Mouse (Mus musculus) embryonic facial prominence, embryonic 12.5 days (tissue): ENCODE results near the gene Angptl8. TPM values are rescaled to one million over a fixed set of nuclear protein-coding genes. Genes with fewer than 3 reads are reported as not detected.
A peak's percentile ranks its signal among the peaks of the same experiment; 100 is the strongest.
"Not testable (repeated sequence)": the region's sequence is repeated elsewhere in the genome, so short reads cannot be mapped to it uniquely, and the experiment has no call there.

ENCODE experiments used
- ATAC-seq: fragments of 200-750 bp; cut with Nextera tagmentation; 2 replicates; pipeline ENCODE4 v1.8.0; 2017; ENCODE audit not compliant: insufficient number of reproducible peaks, insufficient read depth, low FRiP score, low TSS enrichment
- H3K27ac ChIP-seq: fragments of 300-500 bp; sonication (generic); 2 replicates; pipeline ENCODE4 v1.5.1; 2016; ENCODE audit warnings: mild to moderate bottlenecking
- H3K27me3 ChIP-seq: fragments of 300-500 bp; sonication (generic); 2 replicates; pipeline ENCODE4 v1.6.1; 2016; ENCODE audit warnings: mild to moderate bottlenecking, moderate library complexity
- H3K36me3 ChIP-seq: fragments of 300-500 bp; sonication (generic); 2 replicates; pipeline ENCODE4 v1.6.1; 2016; ENCODE audit warnings: mild to moderate bottlenecking
- H3K4me1 ChIP-seq: fragments of 300-500 bp; sonication (generic); 2 replicates; pipeline ENCODE4 v1.6.1; 2016
- H3K4me2 ChIP-seq: fragments of 300-500 bp; sonication (generic); replicated peaks from 2 replicates; pipeline ENCODE4 v1.6.1; 2016; ENCODE audit warnings: mild to moderate bottlenecking, moderate library complexity
- H3K4me3 ChIP-seq: fragments of 300-500 bp; sonication (generic); 2 replicates; pipeline ENCODE4 v1.5.1; 2016; ENCODE audit warnings: mild to moderate bottlenecking
- H3K9ac ChIP-seq: fragments of 300-500 bp; sonication (generic); 2 replicates; pipeline ENCODE4 v1.6.1; 2016; ENCODE audit warnings: mild to moderate bottlenecking, moderate library complexity
- H3K9me3 ChIP-seq: fragments of 300-500 bp; sonication (generic); 2 replicates; pipeline ENCODE4 v1.6.1; 2016; ENCODE audit warnings: mild to moderate bottlenecking, moderate library complexity
- WGBS: fragments of 180-500 bp; shearing (Covaris S2); methylation state at CpG from one replicate; pipeline ENCODE4 v1.1.7; 2016; 5-methylcytosine and 5-hydroxymethylcytosine counted together
- microRNA-seq: library from miRNA; unstranded; fragments of <30 nt; microRNA quantifications from one replicate; pipeline ENCODE4, GENCODE M21; 2017
- polyA plus RNA-seq: library from polyadenylated mRNA; unstranded; fragments of >200 nt; fragmentation: Nextera tagmentation; extraction: Ambion mirVana; gene quantifications from 2 replicates; pipeline ENCODE4 v1.2.1, GENCODE M21; 2016

Gene Angptl8
- polyA plus RNA-seq, 1 experiment from 2014 or later: 0.96 TPM

GRCm38 (mm10) chr9:21869290-21869689 lies 34.0 kb downstream of the Angptl8 start:
- H3K27me3 ChIP-seq, H3K9ac ChIP-seq, H3K27ac ChIP-seq, ATAC-seq, H3K9me3 ChIP-seq, H3K36me3 ChIP-seq, H3K4me2 ChIP-seq, H3K4me3 ChIP-seq, H3K4me1 ChIP-seq: not testable (repeated sequence)
- 51% methylated on average over 7 of the region's 7 CpGs for WGBS

DNA sequence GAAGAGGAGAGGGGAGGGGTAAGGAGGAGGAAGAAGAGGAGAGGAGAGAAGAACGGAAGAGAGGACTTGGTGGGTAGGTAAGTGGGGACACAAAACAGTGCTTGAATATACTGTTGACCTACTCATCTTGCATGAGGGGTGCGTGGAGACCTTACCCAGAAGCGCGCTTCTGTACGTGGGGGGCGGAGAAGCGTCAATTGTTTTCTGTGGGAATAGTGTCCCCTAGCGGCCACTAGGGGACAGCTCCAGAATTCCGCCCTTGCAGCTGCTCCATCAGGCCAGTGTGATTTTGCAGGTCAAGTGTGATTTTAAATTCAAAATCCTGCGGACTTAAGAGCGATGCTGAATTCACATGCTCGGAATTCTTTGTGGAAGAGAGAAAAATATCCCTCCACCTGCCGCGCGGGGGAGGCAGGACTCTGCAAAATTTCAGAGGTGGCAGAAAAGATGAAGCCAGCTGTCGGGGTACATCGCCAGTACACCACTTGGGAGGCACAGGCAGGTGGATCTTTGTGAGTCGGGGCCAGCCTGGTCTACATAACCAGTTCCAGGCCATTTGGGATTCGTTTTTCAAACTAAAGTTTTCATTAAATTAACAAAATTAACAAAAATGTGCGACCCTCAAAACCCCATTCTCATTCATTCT lies 35.7 kb downstream of the Angptl8 start:
- H3K27ac ChIP-seq: no peak overlapping the region
- no peaks in the 10 kb centered on the region for H3K27me3 ChIP-seq
- no peaks in the 10 kb centered on the region for H3K9me3 ChIP-seq
- H3K4me2 ChIP-seq: peak overlapping the region; percentile 37
- no peak; the same call in 1 of the 2 replicates for ATAC-seq
- 16% methylated on average over 20 of the region's 20 CpGs for WGBS
- H3K36me3 ChIP-seq: no peaks in the 10 kb centered on the region
- no peak overlapping the region for H3K4me3 ChIP-seq
- no peak overlapping the region for H3K9ac ChIP-seq
- no peaks in the 10 kb centered on the region for H3K4me1 ChIP-seq

DNA sequence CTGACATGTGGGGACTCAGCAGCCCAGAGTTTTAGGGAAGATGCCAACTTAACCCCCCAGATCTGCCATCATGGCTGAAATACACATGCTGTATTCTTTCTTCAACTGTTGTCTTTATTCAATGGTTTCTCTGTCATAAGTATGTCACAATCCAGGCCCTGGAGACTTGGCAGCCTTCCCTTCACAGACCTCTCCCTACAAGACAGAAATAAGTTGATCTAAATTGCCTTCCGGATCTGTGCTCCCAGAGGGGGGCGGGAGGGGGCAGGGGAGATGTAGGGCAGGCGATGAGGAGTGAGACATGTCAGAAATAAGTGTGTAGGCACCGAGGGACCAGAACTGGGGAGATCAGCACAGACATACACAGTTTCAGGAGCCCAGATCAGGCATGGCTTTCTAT lies 36.9 kb downstream of the Angptl8 start:
- Histone ChIP-seq H3K4me1 (no peaks in the 10 kb centered on the region), H3K9me3 (no peaks in the 10 kb centered on the region), H3K4me2 (no peak overlapping the region), H3K4me3 (no peak overlapping the region), H3K36me3 (no peaks in the 10 kb centered on the region), H3K9ac (no peak overlapping the region), H3K27ac (no peak overlapping the region), H3K27me3 (no peaks in the 10 kb centered on the region)
- WGBS: 68% methylated on average over 4 of the region's 4 CpGs
- no peak for ATAC-seq

DNA sequence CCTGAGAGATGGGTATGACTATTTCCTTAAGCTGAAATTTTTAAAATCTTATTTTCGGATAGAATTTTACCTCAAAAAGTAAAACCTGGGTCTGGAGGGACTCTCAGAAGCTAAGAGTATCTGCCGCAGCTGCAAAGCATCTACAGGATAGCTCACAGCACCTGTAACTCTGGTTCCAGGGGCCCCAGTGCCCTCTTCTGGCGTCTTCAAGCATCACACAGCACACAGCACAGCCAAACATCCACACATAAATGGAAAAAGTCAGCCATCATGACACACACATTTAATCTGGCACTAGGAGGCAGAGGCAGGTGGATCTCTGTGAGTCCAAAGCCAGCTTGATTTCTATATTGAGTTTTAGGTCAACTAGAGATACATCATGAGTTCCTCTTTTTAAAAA lies 41.3 kb downstream of the Angptl8 start:
- H3K36me3 ChIP-seq: no peaks in the 10 kb centered on the region
- H3K27ac ChIP-seq: no peak overlapping the region
- no peak overlapping the region for H3K9ac ChIP-seq
- no peak overlapping the region for H3K4me2 ChIP-seq
- H3K9me3 ChIP-seq: no peaks in the 10 kb centered on the region
- no peaks in the 10 kb centered on the region for H3K27me3 ChIP-seq
- 64% methylated on average over 3 of the region's 3 CpGs for WGBS
- ATAC-seq: no peak
- H3K4me1 ChIP-seq: no peaks in the 10 kb centered on the region
- H3K4me3 ChIP-seq: no peak overlapping the region

Small RNAs within 50 kb of the gene (microRNA-seq; reads per million reads assigned to microRNA genes)
- 6.4 reads per million, percentile 22 among the genes with 10 or more reads in this experiment for gene Mir7083

Other genes starting within 250 kb of the Angptl8 start
- gene Timm29, start 242.8 kb upstream of the Angptl8 start, polyA plus RNA-seq: 40.6 and 41.8 TPM in 2 replicates
- gene Yipf2, start 242.7 kb upstream of the Angptl8 start, polyA plus RNA-seq: 19.1 and 22.6 TPM in 2 replicates
- 126 and 130 TPM in 2 replicates for gene Smarca4, start 219.3 kb upstream of the Angptl8 start, polyA plus RNA-seq
- gene Ldlr, start 112.0 kb upstream of the Angptl8 start, polyA plus RNA-seq: 33.5 and 36.8 TPM in 2 replicates
- 117 and 126 TPM in 2 replicates for gene Spc24, start 75.2 kb upstream of the Angptl8 start, polyA plus RNA-seq
- 20.4 and 21.6 TPM in 2 replicates for gene Kank2, start 36.8 kb upstream of the Angptl8 start, polyA plus RNA-seq
- 30.8 and 33.3 TPM in 2 replicates for gene Dock6, start 17.1 kb downstream of the Angptl8 start, polyA plus RNA-seq
- gene Rab3d, start 82.7 kb downstream of the Angptl8 start, polyA plus RNA-seq: 10.2 and 11.1 TPM in 2 replicates
- gene Ccdc159, start 92.0 kb downstream of the Angptl8 start, polyA plus RNA-seq: 5.3 and 5.6 TPM in 2 replicates
- 40.5 and 42.4 TPM in 2 replicates for gene Tmem205, start 92.0 kb downstream of the Angptl8 start, polyA plus RNA-seq
- gene Plppr2, start 101.5 kb downstream of the Angptl8 start, polyA plus RNA-seq: 15.9 and 16.2 TPM in 2 replicates
- gene Swsap1, start 120.2 kb downstream of the Angptl8 start, polyA plus RNA-seq: 5.6 and 7.0 TPM in 2 replicates
- gene Epor, start 128.0 kb downstream of the Angptl8 start, polyA plus RNA-seq: 6.6 and 7.8 TPM in 2 replicates
- 1.3 and 1.4 TPM in 2 replicates for gene Rgl3, start 153.9 kb downstream of the Angptl8 start, polyA plus RNA-seq
- 2.0 and 2.2 TPM in 2 replicates for gene Ccdc151, start 167.1 kb downstream of the Angptl8 start, polyA plus RNA-seq
- gene Prkcsh, start 167.3 kb downstream of the Angptl8 start, polyA plus RNA-seq: 113 and 115 TPM in 2 replicates
- 6.4 and 8.2 TPM in 2 replicates for gene Elavl3, start 216.5 kb downstream of the Angptl8 start, polyA plus RNA-seq
- not detected in 2 replicates for gene Gm49318, start 235.7 kb downstream of the Angptl8 start, polyA plus RNA-seq
- 15.0 and 15.8 TPM in 2 replicates for gene Zfp653, start 235.9 kb downstream of the Angptl8 start, polyA plus RNA-seq
- gene Ecsit, start 249.9 kb downstream of the Angptl8 start, polyA plus RNA-seq: 36.7 and 38.0 TPM in 2 replicates